Mouse (Mus musculus) heart, adult 2 months (tissue): ENCODE results near the gene Inpp5d.

Source experiments
- CTCF ChIP-seq: fragments of 200-600 bp; IDR thresholded peaks from 2 replicates; pipeline ENCODE4 v1.8.1; 2022; ENCODE audit warnings: antibody characterized with exemption, mild to moderate bottlenecking, moderate library complexity
- EP300 ChIP-seq: fragments of 200-500 bp; IDR thresholded peaks from 2 replicates; pipeline ENCODE4 v1.6.1; 2011; ENCODE audit warnings: low read depth, low read length, control low read depth; ENCODE audit not compliant: insufficient read depth
- POLR2A ChIP-seq: fragments of 200-500 bp; IDR thresholded peaks from 2 replicates; pipeline ENCODE4 v1.6.1; 2011; ENCODE audit warnings: mild to moderate bottlenecking, low read depth, low read length, control low read depth; ENCODE audit not compliant: insufficient read depth

- TF ChIP-seq CTCF (no peak), EP300 (no peak), POLR2A (no peak)
These were observed 69.7 kb downstream of the Inpp5d start for GRCm38 (mm10) chr1:87689661-87690341.
